Mouse (Mus musculus) CH12F3 (cell line): ENCODE measurements around the gene Exoc4.

Source experiments
- in situ Hi-C: fragments of 300-500 bp; cut with MboI; formaldehyde crosslinking; loops from 2 replicates; pipeline ENCODE4 v1.14.3; 2020; ENCODE audit warnings: low sequenced_read_pairs

The Exoc4 gene

GRCm38 (mm10) chr6:33836048-33836780 is 587.3 kb downstream of the Exoc4 start:
- in situ Hi-C loops, result no loop called here

GRCm38 (mm10) chr6:33842901-33843300 is 594.0 kb downstream of the Exoc4 start:
- in situ Hi-C loops, result no loop called here

GRCm38 (mm10) chr6:33859049-33859448 is 610.2 kb downstream of the Exoc4 start:
- in situ Hi-C loops, result no loop called here

GRCm38 (mm10) chr6:33865752-33866151 is 616.9 kb downstream of the Exoc4 start:
- in situ Hi-C loops, result no loop called here

- in situ Hi-C loops, result no loop called here
Observed at GRCm38 (mm10) chr6:33866901-33867580, 618.2 kb downstream of the Exoc4 start.

GRCm38 (mm10) chr6:33869251-33869650 is 620.4 kb downstream of the Exoc4 start:
- in situ Hi-C loops, result no loop called here

- in situ Hi-C loops, result no loop called here
Observed at GRCm38 (mm10) chr6:33870468-33871142, 621.7 kb downstream of the Exoc4 start.

GRCm38 (mm10) chr6:33871286-33871685 is 622.4 kb downstream of the Exoc4 start:
- in situ Hi-C loops, result no loop called here

GRCm38 (mm10) chr6:33872192-33872591 is 623.3 kb downstream of the Exoc4 start:
- in situ Hi-C loops, result no loop called here

GRCm38 (mm10) chr6:33873000-33873399 is 624.1 kb downstream of the Exoc4 start:
- in situ Hi-C loops, result no loop called here

- in situ Hi-C loops, result no loop called here
Observed at GRCm38 (mm10) chr6:33874291-33875014, 625.6 kb downstream of the Exoc4 start.

GRCm38 (mm10) chr6:33884141-33884683 is 635.3 kb downstream of the Exoc4 start:
- in situ Hi-C loops, result no loop called here

GRCm38 (mm10) chr6:33886941-33887340 is 638.1 kb downstream of the Exoc4 start:
- in situ Hi-C loops, result no loop called here

GRCm38 (mm10) chr6:33890926-33891325 is 642.0 kb downstream of the Exoc4 start:
- in situ Hi-C loops, result no loop called here

- in situ Hi-C loops, result no loop called here
Observed at GRCm38 (mm10) chr6:33892142-33892541, 643.3 kb downstream of the Exoc4 start.

- in situ Hi-C loops, result no loop called here
Observed at GRCm38 (mm10) chr6:33899973-33900372, 651.1 kb downstream of the Exoc4 start.

- in situ Hi-C loops, result no loop called here
Observed at GRCm38 (mm10) chr6:33900615-33901014, 651.7 kb downstream of the Exoc4 start.

GRCm38 (mm10) chr6:33905099-33905498 is 656.2 kb downstream of the Exoc4 start:
- in situ Hi-C loops, result no loop called here

GRCm38 (mm10) chr6:33910671-33911070 is 661.8 kb downstream of the Exoc4 start:
- in situ Hi-C loops, result no loop called here

GRCm38 (mm10) chr6:33913072-33913471 is 664.2 kb downstream of the Exoc4 start:
- in situ Hi-C loops, result no loop called here

GRCm38 (mm10) chr6:33913486-33913885 is 664.6 kb downstream of the Exoc4 start:
- in situ Hi-C loops, result no loop called here
